Mouse (Mus musculus) kidney, embryonic 14.5 days (tissue): ENCODE data around the gene Grik5. TPM values are rescaled to one million over a fixed set of nuclear protein-coding genes. Genes with fewer than 3 reads are reported as not detected.

ENCODE experiments used
- ATAC-seq: fragments of 200-750 bp; cut with Nextera tagmentation; 2 replicates; pipeline ENCODE4 v1.8.0; 2017; ENCODE audit warnings: moderate number of reproducible peaks, mild to moderate bottlenecking, moderate TSS enrichment, moderate library complexity; ENCODE audit not compliant: low FRiP score, low TSS enrichment
- H3K27ac ChIP-seq: fragments of 300-500 bp; sonication (generic); 2 replicates; pipeline ENCODE4 v1.5.1; 2014; ENCODE audit warnings: low read depth, mild to moderate bottlenecking, low read length, moderate library complexity, mixed read lengths
- H3K27me3 ChIP-seq: fragments of 300-500 bp; sonication (generic); 2 replicates; pipeline ENCODE4 v1.6.1; 2014; ENCODE audit warnings: mild to moderate bottlenecking, low read length; ENCODE audit not compliant: control insufficient read depth, insufficient read depth
- H3K36me3 ChIP-seq: fragments of 300-500 bp; sonication (generic); 2 replicates; pipeline ENCODE4 v1.6.1; 2014; ENCODE audit warnings: low read length, mixed read lengths; ENCODE audit not compliant: control insufficient read depth, insufficient read depth
- H3K4me1 ChIP-seq: fragments of 300-500 bp; sonication (generic); 2 replicates; pipeline ENCODE4 v1.6.1; 2014; ENCODE audit warnings: low read length, mixed read lengths; ENCODE audit not compliant: control insufficient read depth, insufficient read depth
- H3K4me2 ChIP-seq: fragments of 300-500 bp; sonication (generic); replicated peaks from 2 replicates; pipeline ENCODE4 v1.6.1; 2014; ENCODE audit warnings: low read depth, mild to moderate bottlenecking, low read length
- H3K4me3 ChIP-seq: fragments of 300-500 bp; sonication (generic); 2 replicates; pipeline ENCODE4 v1.5.1; 2014; ENCODE audit warnings: mild to moderate bottlenecking, low read length
- H3K9ac ChIP-seq: fragments of 300-500 bp; sonication (generic); 2 replicates; pipeline ENCODE4 v1.6.1; 2014; ENCODE audit warnings: low read depth, mild to moderate bottlenecking, low read length, moderate library complexity
- H3K9me3 ChIP-seq: fragments of 300-500 bp; sonication (generic); 2 replicates; pipeline ENCODE4 v1.6.1; 2016; ENCODE audit warnings: low read length; ENCODE audit not compliant: control insufficient read depth
- WGBS: fragments of 180-500 bp; shearing (Covaris S2); extraction: QIAGEN DNeasy Blood & Tissue Kit; methylation state at CpG from one replicate; pipeline ENCODE4 v1.1.7; 2014; 5-methylcytosine and 5-hydroxymethylcytosine counted together
- polyA plus RNA-seq: library from polyadenylated mRNA; unstranded; fragments of >200 nt; fragmentation: Nextera tagmentation; extraction: Ambion mirVana; gene quantifications from 2 replicates; pipeline ENCODE4 v1.2.1, GENCODE M21; 2014

Gene Grik5
- polyA plus RNA-seq, 1 experiment from 2014 or later: 14.2 TPM

DNA sequence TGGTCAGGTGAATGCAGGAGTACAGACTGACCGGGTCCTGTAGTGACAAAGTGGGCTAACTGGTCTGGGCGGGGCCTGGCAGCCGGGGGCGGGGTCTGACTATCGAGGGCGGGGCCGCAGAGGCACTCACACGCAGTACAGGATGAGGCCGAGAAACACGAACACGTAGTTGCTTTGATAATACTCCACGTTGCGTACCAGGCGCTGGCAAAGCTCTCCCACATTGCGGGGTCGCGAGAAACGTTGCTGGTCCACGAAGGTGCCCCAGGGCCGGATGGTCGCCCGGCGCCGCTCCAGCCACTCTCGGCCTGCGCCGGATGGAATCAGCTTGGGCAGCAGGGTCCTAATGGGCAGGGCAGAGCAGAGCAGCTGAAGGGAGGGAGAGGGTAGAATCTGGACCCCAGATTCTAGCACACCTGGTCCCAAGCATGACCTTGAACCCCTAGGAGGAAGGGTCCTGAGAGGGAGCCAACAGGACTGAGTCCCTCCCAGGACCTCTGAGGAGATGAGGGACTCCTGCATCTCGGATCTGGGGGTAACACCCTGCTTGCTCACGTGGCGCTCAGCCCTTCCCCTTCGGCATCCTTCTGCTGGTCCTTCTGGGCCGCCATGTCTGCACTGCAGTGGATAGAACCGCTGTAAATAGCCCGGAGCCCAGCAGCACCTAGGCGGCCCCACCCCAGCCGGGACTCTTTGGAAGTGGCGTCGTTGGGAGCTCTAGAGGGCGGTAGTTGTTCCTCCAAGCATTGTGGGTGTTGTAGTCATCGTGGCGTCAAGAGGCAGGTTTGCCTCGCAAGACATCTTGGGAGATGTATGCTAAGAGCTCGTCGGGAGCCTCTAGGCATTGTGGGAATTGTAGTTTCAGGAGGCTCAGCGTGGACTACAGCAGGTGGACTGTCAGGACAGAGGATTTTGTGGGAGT, 99.9 kb downstream of the Grik5 start, which contains the start of gene Rabac1:
Rabac1 (minus strand) TSS at position 783 of the 922 bp plus-strand sequence.
- Histone ChIP-seq H3K4me3 (peak within 1 kb of the TSS; percentile 69), H3K9me3 (no peaks in the 10 kb centered on the region), H3K4me1 (0 out of 2 replicates have a peak, but pooled peaks cover 7% of the 10 kb centered on the region), H3K27me3 (no peaks in the 10 kb centered on the region), H3K27ac (peak within 1 kb of the TSS; percentile 73; the same call in 1 of the 2 replicates), H3K36me3 (no peaks in the 10 kb centered on the region), H3K9ac (peak within 1 kb of the TSS; percentile 70), H3K4me2 (peak within 1 kb of the TSS; percentile 72)
- under 1% methylated on average over 45 of the region's 45 CpGs for WGBS
- peak; percentile 90 for ATAC-seq

DNA sequence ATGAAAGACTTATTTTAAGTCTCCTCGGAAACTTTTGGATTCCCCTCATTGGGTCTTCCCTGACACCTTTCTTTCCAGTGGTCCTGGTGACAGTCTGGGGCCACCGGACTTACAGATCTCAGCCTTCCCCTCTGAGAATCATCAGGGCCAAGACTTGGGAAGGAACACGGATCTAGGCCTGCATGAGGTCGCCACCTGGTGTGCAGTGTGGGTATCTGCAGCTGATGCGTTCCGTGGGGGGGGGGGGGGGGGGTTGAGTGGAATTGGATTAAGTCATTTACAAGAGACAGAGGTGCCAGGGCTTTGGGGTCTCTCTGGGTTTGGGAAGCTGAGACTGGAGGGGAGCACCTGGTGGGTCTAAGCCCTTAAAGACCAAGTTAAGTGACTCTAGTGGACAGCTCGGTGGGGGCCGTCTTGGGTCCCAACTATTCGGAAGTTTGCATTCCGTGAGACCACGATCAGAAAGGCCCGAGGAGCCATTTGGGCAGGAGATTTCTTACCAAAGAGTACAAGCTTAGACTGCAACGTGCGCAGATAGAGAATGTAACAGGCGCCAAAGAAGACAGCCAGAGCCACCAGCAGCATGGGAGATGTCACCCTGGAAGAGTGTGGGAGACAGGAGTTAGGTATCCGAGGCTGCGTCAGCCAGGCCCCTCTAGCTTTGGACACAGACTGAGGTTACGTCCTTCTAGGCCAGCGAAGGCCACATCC, 100.7 kb downstream of the Grik5 start:
- Histone ChIP-seq H3K9ac (0 out of 2 replicates have a peak overlapping the region, but pooled peaks have one; percentile 12), H3K4me2 (peak overlapping the region; percentile 72), H3K4me3 (peak overlapping the region; percentile 69), H3K9me3 (no peaks in the 10 kb centered on the region), H3K27ac (no peak overlapping the region), H3K4me1 (0 out of 2 replicates have a peak, but pooled peaks cover 7% of the 10 kb centered on the region), H3K36me3 (no peaks in the 10 kb centered on the region), H3K27me3 (no peaks in the 10 kb centered on the region)
- ATAC-seq: 0 out of 2 replicates have a peak, but pooled peaks have one; percentile 5
- WGBS: 10% methylated on average over 19 of the region's 19 CpGs

DNA sequence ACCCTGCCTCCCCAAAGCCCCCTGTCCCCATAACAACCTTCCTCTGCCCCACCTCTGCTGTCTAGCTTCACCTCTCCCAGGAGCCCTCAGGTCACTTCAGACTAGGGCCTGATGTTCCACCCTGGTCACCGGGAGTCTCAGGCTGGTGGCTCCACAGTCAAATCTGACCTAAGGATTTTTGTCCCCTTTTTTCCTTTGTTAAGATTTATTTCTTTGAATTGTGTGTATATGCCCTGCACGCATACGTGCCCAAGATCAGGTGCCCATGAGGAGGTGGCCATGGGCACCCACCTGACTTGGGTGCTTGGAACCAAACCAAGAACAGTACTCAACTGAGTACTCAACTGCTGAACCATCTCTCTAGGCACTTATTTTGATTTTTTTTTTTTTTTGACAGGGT, 101.8 kb downstream of the Grik5 start:
- 96% methylated on average over 3 of the region's 3 CpGs for WGBS
- Histone ChIP-seq H3K27ac (no peak overlapping the region), H3K4me3 (no peak overlapping the region), H3K9me3 (no peaks in the 10 kb centered on the region), H3K9ac (no peak overlapping the region), H3K4me1 (0 out of 2 replicates have a peak, but pooled peaks cover 7% of the 10 kb centered on the region), H3K36me3 (no peaks in the 10 kb centered on the region), H3K27me3 (no peaks in the 10 kb centered on the region), H3K4me2 (no peak overlapping the region)
- ATAC-seq: no peak

GRCm38 (mm10) chr7:24969805-24970204, 102.3 kb downstream of the Grik5 start:
- no peak for ATAC-seq
- H3K4me2 ChIP-seq: no peak overlapping the region
- 78% methylated on average over 12 of the region's 12 CpGs for WGBS
- H3K27me3 ChIP-seq: no peaks in the 10 kb centered on the region
- H3K9me3 ChIP-seq: no peaks in the 10 kb centered on the region
- 0 out of 2 replicates have a peak, but pooled peaks cover 7% of the 10 kb centered on the region for H3K4me1 ChIP-seq
- H3K36me3 ChIP-seq: no peaks in the 10 kb centered on the region
- H3K4me3 ChIP-seq: no peak overlapping the region
- no peak overlapping the region for H3K9ac ChIP-seq
- no peak overlapping the region for H3K27ac ChIP-seq

GRCm38 (mm10) chr7:24968463-24968862, 103.7 kb downstream of the Grik5 start:
- no peak overlapping the region for H3K27ac ChIP-seq
- ATAC-seq: no peak
- H3K27me3 ChIP-seq: no peaks in the 10 kb centered on the region
- WGBS: 81% methylated on average over 6 of the region's 6 CpGs
- no peaks in the 10 kb centered on the region for H3K9me3 ChIP-seq
- no peaks in the 10 kb centered on the region for H3K36me3 ChIP-seq
- no peak overlapping the region for H3K4me3 ChIP-seq
- H3K4me1 ChIP-seq: 0 out of 2 replicates have a peak, but pooled peaks cover 7% of the 10 kb centered on the region
- H3K4me2 ChIP-seq: no peak overlapping the region
- no peak overlapping the region for H3K9ac ChIP-seq

DNA sequence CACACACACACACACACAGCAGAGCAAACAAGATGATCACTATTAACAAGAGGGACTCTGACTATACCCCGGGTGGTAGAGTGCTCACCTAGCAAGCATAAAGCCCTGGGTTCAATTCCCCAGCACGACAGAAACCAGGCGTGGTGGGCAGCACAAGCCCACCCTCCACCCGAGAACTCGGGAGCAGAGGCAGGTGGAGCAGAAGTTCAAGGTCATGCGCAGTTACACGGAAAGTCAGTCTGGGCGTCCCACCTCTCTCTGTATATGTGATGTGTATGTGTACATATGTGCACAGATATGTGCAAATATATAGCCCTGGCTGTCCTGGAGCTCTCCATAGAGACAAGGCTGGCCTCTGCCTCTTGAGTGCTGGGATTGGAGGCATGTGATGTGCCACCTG, 104.2 kb downstream of the Grik5 start:
- no peaks in the 10 kb centered on the region for H3K9me3 ChIP-seq
- 87% methylated on average over 8 of the region's 8 CpGs for WGBS
- H3K27me3 ChIP-seq: no peaks in the 10 kb centered on the region
- ATAC-seq: no peak
- H3K36me3 ChIP-seq: no peaks in the 10 kb centered on the region
- H3K4me1 ChIP-seq: 0 out of 2 replicates have a peak, but pooled peaks cover 7% of the 10 kb centered on the region
- no peak overlapping the region for H3K27ac ChIP-seq
- no peak overlapping the region for H3K4me3 ChIP-seq
- no peak overlapping the region for H3K9ac ChIP-seq
- H3K4me2 ChIP-seq: no peak overlapping the region

DNA sequence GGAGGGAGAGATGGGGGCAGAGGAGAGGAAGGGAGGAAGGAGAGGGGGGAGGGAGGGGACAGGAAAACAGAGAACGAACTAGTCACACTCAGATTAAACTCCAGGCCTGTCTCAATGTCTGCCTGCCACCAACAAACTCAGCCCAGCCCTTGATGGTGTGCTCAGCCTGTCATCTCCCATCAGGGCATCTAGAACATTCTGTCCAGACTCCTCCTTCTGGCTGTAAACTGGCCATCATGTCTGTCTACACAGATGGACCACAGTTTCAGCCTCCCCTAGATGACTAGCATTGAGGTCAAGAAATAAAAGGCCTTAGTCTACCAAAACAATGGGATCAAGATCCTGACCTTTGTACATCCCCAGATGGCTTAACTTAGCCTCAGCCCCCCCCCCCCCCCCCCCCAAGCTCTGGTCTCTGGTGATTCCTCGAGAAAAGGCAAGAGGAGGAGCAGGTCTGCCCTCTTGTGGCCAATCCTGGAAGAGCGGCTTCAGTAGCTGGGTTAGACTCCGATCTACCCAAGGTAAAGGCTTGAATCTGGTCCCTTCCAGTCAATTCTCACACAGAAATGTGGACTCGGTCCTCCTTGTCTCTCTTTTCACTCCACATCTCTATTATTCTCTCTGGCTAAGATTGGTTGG, 107.1 kb downstream of the Grik5 start:
- Histone ChIP-seq H3K4me1 (no peaks in the 10 kb centered on the region), H3K4me3 (no peak overlapping the region), H3K4me2 (no peak overlapping the region), H3K9ac (no peak overlapping the region), H3K36me3 (no peaks in the 10 kb centered on the region), H3K27ac (no peak overlapping the region), H3K27me3 (no peaks in the 10 kb centered on the region), H3K9me3 (no peaks in the 10 kb centered on the region)
- WGBS: 13% methylated on average over 5 of the region's 5 CpGs
- 0 out of 2 replicates have a peak, but pooled peaks have one; percentile 29 for ATAC-seq

- H3K36me3 ChIP-seq: no peaks in the 10 kb centered on the region
- no peak overlapping the region for H3K4me3 ChIP-seq
- WGBS: 88% methylated on average over 2 of the region's 2 CpGs
- H3K27ac ChIP-seq: no peak overlapping the region
- H3K9me3 ChIP-seq: no peaks in the 10 kb centered on the region
- no peak overlapping the region for H3K4me2 ChIP-seq
- no peaks in the 10 kb centered on the region for H3K27me3 ChIP-seq
- no peak for ATAC-seq
- H3K4me1 ChIP-seq: no peaks in the 10 kb centered on the region
- no peak overlapping the region for H3K9ac ChIP-seq
Observed at GRCm38 (mm10) chr7:24964288-24964687, 107.9 kb downstream of the Grik5 start.
